Mouse (Mus musculus) myocyte (in vitro differentiated cells): ENCODE measurements around the gene Gm42906. TPM values are rescaled to one million over a fixed set of nuclear protein-coding genes. Genes with fewer than 3 reads are reported as not detected.

ENCODE experiments used
- H3K27me3 ChIP-seq: one replicate; pipeline ENCODE4 v1.6.1; 2011; ENCODE audit not compliant: control insufficient read depth, insufficient read depth, insufficient read length
- H3K36me3 ChIP-seq: one replicate; pipeline ENCODE4 v1.6.1; 2011; ENCODE audit not compliant: control insufficient read depth, insufficient read depth
- H3K4me2 ChIP-seq: one replicate; pipeline ENCODE4 v1.6.1; 2011; ENCODE audit warnings: low read depth, control low read depth
- H3K4me3 ChIP-seq: one replicate; pipeline ENCODE4 v1.5.1; 2011; ENCODE audit warnings: mild to moderate bottlenecking, control low read depth, moderate library complexity
- H3K79me2 ChIP-seq: one replicate; pipeline ENCODE4 v1.6.1; 2011; ENCODE audit not compliant: control insufficient read depth, insufficient read depth
- H3ac ChIP-seq: one replicate; pipeline ENCODE4 v1.6.1; 2011; ENCODE audit not compliant: control insufficient read depth, insufficient read length
- CEBPB ChIP-seq: IDR thresholded peaks from 2 replicates; pipeline ENCODE4 v1.6.1; 2011; ENCODE audit warnings: mild to moderate bottlenecking, moderate library complexity; ENCODE audit not compliant: poor library complexity, insufficient read depth, severe bottlenecking
- E2F4 ChIP-seq: IDR thresholded peaks from one replicate; pipeline ENCODE4 v1.6.1; 2011; ENCODE audit warnings: mild to moderate bottlenecking, control low read depth, moderate library complexity; ENCODE audit not compliant: insufficient read depth
- MAX ChIP-seq: IDR thresholded peaks from one replicate; pipeline ENCODE4 v1.6.1; 2011; ENCODE audit warnings: low read depth, mild to moderate bottlenecking, control low read depth
- MYOD1 ChIP-seq, 3 experiments: IDR thresholded peaks; one replicate each; pipeline ENCODE4 v1.6.1; 2011; ENCODE audit warnings: control low read depth in 2 of 3, low read depth in 2 of 3, mild to moderate bottlenecking in 2 of 3, moderate library complexity in 1 of 3; ENCODE audit not compliant: insufficient read length in 2 of 3, control insufficient read depth in 1 of 3
- MYOG ChIP-seq, 3 experiments: IDR thresholded peaks; one replicate each; pipeline ENCODE4 v1.6.1; 2011; ENCODE audit warnings: control low read depth in 2 of 3, low read depth in 2 of 3, mild to moderate bottlenecking in 2 of 3; ENCODE audit not compliant: insufficient read length in 2 of 3, control insufficient read depth in 1 of 3, insufficient read depth in 1 of 3
- POLR2A ChIP-seq: IDR thresholded peaks from one replicate; pipeline ENCODE4 v1.6.1; 2011; ENCODE audit warnings: low read depth, mild to moderate bottlenecking, control low read depth, moderate library complexity; ENCODE audit not compliant: insufficient read length
- POLR2AphosphoS2 ChIP-seq: IDR thresholded peaks from one replicate; pipeline ENCODE4 v1.6.1; 2011; ENCODE audit warnings: low read depth, control low read depth; ENCODE audit not compliant: insufficient read length
- REST ChIP-seq: IDR thresholded peaks from one replicate; pipeline ENCODE4 v1.6.1; 2011; ENCODE audit warnings: mild to moderate bottlenecking, control low read depth, moderate library complexity; ENCODE audit not compliant: insufficient read depth, insufficient read length
- SRF ChIP-seq: IDR thresholded peaks from one replicate; pipeline ENCODE4 v1.6.1; 2011; ENCODE audit warnings: low read depth; ENCODE audit not compliant: control insufficient read depth, insufficient read length
- TCF12 ChIP-seq: IDR thresholded peaks from one replicate; pipeline ENCODE4 v1.6.1; 2011; ENCODE audit warnings: mild to moderate bottlenecking, control low read depth; ENCODE audit not compliant: poor library complexity, insufficient read depth, severe bottlenecking
- TCF3 ChIP-seq: IDR thresholded peaks from one replicate; pipeline ENCODE4 v1.6.1; 2011; ENCODE audit warnings: low read depth, control low read depth; ENCODE audit not compliant: insufficient read length
- USF1 ChIP-seq: IDR thresholded peaks from one replicate; pipeline ENCODE4 v1.6.1; 2011; ENCODE audit warnings: low read depth, mild to moderate bottlenecking, control low read depth, moderate library complexity
- polyA plus RNA-seq: library from polyadenylated mRNA; unstranded; fragments of >200 nt; fragmentation: generic; extraction: Trizol; gene quantifications from one replicate; pipeline ENCODE4 v1.2.1, GENCODE M21; 2012; ENCODE audit warnings: missing spikeins

The Gm42906 gene
- polyA plus RNA-seq, 1 experiment, result not detected

GRCm38 (mm10) chr5:151133744-151134143 lies 294.2 kb downstream of the Gm42906 start:
- Histone ChIP-seq H3K79me2 (peaks cover 85% of the 10 kb centered on the region), H3K36me3 (peaks cover 4% of the 10 kb centered on the region), H3K27me3 (no peaks in the 10 kb centered on the region), H3ac (no peak overlapping the region), H3K4me2 (no peak overlapping the region), H3K4me3 (no peak overlapping the region)
- no peak for TF ChIP-seq MYOD1 (IDR thresholded peaks at IDR 0.05; ENCODE audit: control insufficient read depth in 1 of 3, insufficient read length in 2 of 3, low read depth in 2 of 3)
- TF ChIP-seq MYOG (IDR thresholded peaks at IDR 0.05; ENCODE audit: control insufficient read depth in 1 of 3, insufficient read depth in 1 of 3, insufficient read length in 2 of 3, low read depth in 2 of 3), result no peak
- no peak for TF ChIP-seq CEBPB
- no peak for TF ChIP-seq POLR2A
- no peak for TF ChIP-seq SRF

GRCm38 (mm10) chr5:151129762-151130161 lies 298.2 kb downstream of the Gm42906 start:
- Histone ChIP-seq H3K4me2 (no peak overlapping the region), H3K27me3 (no peaks in the 10 kb centered on the region), H3K36me3 (no peaks in the 10 kb centered on the region), H3K4me3 (no peak overlapping the region), H3ac (no peak overlapping the region), H3K79me2 (peaks cover 89% of the 10 kb centered on the region)
- TF ChIP-seq POLR2A (no peak), MYOD1 (IDR thresholded peaks at IDR 0.05; ENCODE audit: control insufficient read depth in 1 of 3, insufficient read length in 2 of 3, low read depth in 2 of 3) (no peak), CEBPB (no peak), TCF12 (no peak), USF1 (no peak), MAX (no peak), MYOG (IDR thresholded peaks at IDR 0.05; ENCODE audit: control insufficient read depth in 1 of 3, insufficient read depth in 1 of 3, insufficient read length in 2 of 3, low read depth in 2 of 3) (no peak), E2F4 (no peak)

- no peak overlapping the region for H3ac ChIP-seq
- TF ChIP-seq MYOD1 (IDR thresholded peaks at IDR 0.05; ENCODE audit: control insufficient read depth in 1 of 3, insufficient read length in 2 of 3, low read depth in 2 of 3), result no peak
- peak; percentile 43 for TF ChIP-seq POLR2AphosphoS2
- peak overlapping the region; percentile 69 for H3K4me2 ChIP-seq
- H3K27me3 ChIP-seq, result no peaks in the 10 kb centered on the region
- H3K4me3 ChIP-seq, result peak overlapping the region; percentile 22
- no peaks in the 10 kb centered on the region for H3K36me3 ChIP-seq
- peaks cover 91% of the 10 kb centered on the region for H3K79me2 ChIP-seq
These were observed 300.7 kb downstream of the Gm42906 start for GRCm38 (mm10) chr5:151127298-151127717.

DNA sequence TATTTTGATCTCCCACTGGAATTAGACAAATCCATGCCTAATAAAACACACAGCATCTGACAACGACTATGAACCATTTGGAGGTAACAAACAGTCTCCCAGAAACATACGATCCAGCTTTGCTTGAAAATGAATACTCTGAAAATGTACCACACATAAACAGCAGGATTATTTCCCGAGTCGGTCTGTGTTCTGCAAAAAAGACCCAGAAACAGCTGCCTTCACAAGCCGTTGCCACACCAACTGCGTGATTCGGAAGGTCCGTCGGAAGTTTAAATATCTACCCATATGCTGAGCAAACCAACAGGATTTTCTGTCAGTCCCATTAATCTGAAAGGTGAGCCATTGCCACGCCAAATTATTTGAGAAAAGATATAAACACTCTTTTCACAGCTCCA lies 301.4 kb downstream of the Gm42906 start:
- Histone ChIP-seq H3K4me3 (peak overlapping the region; percentile 22), H3K4me2 (peak overlapping the region; percentile 69)

GRCm38 (mm10) chr5:151125985-151126607 lies 301.9 kb downstream of the Gm42906 start:
- Histone ChIP-seq H3K36me3 (no peaks in the 10 kb centered on the region), H3K4me3 (peak overlapping the region; percentile 22), H3K79me2 (peaks cover 92% of the 10 kb centered on the region), H3ac (no peak overlapping the region), H3K27me3 (no peaks in the 10 kb centered on the region), H3K4me2 (peak overlapping the region; percentile 69)
- TF ChIP-seq SRF, result peak; percentile 60
- TF ChIP-seq MYOD1 (IDR thresholded peaks at IDR 0.05; ENCODE audit: control insufficient read depth in 1 of 3, insufficient read length in 2 of 3, low read depth in 2 of 3), result peak in 1 of 3 experiments; percentile 24
- TF ChIP-seq REST, result no peak
- TF ChIP-seq TCF12, result no peak
- no peak for TF ChIP-seq E2F4
- no peak for TF ChIP-seq MYOG (IDR thresholded peaks at IDR 0.05; ENCODE audit: control insufficient read depth in 1 of 3, insufficient read depth in 1 of 3, insufficient read length in 2 of 3, low read depth in 2 of 3)
- TF ChIP-seq TCF3, result no peak
- TF ChIP-seq MAX, result no peak
- TF ChIP-seq CEBPB, result no peak

More for the DNA sequence above, 301.4 kb downstream of the Gm42906 start:
- no peak overlapping the region for H3ac ChIP-seq
- H3K36me3 ChIP-seq, result no peaks in the 10 kb centered on the region
- no peaks in the 10 kb centered on the region for H3K27me3 ChIP-seq
- peaks cover 92% of the 10 kb centered on the region for H3K79me2 ChIP-seq
- TF ChIP-seq TCF3, result no peak
- TF ChIP-seq MYOG (IDR thresholded peaks at IDR 0.05; ENCODE audit: control insufficient read depth in 1 of 3, insufficient read depth in 1 of 3, insufficient read length in 2 of 3, low read depth in 2 of 3), result no peak
- TF ChIP-seq MAX, result no peak
- peak in 2 of 3 experiments; percentile 6 to 36 for TF ChIP-seq MYOD1 (IDR thresholded peaks at IDR 0.05; ENCODE audit: control insufficient read depth in 1 of 3, insufficient read length in 2 of 3, low read depth in 2 of 3)
- no peak for TF ChIP-seq POLR2AphosphoS2
